Comparison of ENCODE assay signal across 10 mouse cellular contexts in the genomic region with DNA sequence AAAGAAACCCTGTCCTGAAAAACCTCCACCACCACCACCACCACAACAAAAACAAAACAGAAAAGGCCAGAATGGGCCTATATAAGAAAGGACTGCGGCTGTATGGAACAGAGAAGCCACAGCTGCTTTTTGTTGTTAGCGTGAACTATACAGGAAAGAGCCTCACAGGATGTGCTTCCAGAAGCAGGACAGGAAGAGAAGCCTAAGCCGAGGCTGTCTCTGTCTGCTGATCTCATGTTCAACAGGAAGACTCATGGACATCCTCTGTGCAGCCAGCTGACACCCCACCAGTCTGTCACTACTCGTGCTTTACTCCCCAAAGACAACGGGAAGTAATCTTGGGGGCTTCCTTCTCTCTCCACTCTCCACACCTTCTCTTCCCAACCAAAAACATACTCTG. TPM values are rescaled to one million over a fixed set of nuclear protein-coding genes. Genes with fewer than 3 reads are reported as not detected.
DNase-seq lines count a peak whose midpoint lies in the region; ATAC-seq lines count a peak whose summit lies in the region.
"Had no signal": no experiment of that assay in that cellular context is flagged by ENCODE, and none has a peak within 500 bp of the region (broad histone marks: within the 10 kb centered on the region; RNA-seq: fewer than 3 reads in every experiment).

No protein-coding gene starts in this region.

- WGBS in intestine, embryonic 16.5 days = 63% methylated on average over 5 of the region's 5 CpGs
- whole genome bisulfite sequencing in liver, embryonic 16.5 days (ENCODE audit: insufficient replicate concordance) = 46% methylated on average over 5 of the region's 5 CpGs
- WGBS in midbrain, embryonic 14.5 days = 94% methylated on average over 5 of the region's 5 CpGs

- intact Hi-C loops in heart, postnatal 14 days (cut with DNase I) = loop anchor here (5.0 kb wide), 1 partner anchor 55 kb away; a partner anchor contains a TSS

- H3K27me3 ChIP-seq in intestine, embryonic 16.5 days (replicated peaks; ENCODE audit: control insufficient read depth, insufficient read depth, low read length) = no peaks in the 10 kb centered on the region
- H3K27me3 ChIP-seq in liver, embryonic 16.5 days (ENCODE audit: control insufficient read depth, insufficient read depth, low read depth, low read length) = no peaks in the 10 kb centered on the region
- no peaks in the 10 kb centered on the region for H3K27me3 ChIP-seq in midbrain, embryonic 14.5 days (ENCODE audit: control insufficient read depth, insufficient read depth, low read length)
- H3K27me3 ChIP-seq: limb, embryonic 15.5 days; neural tube, embryonic 13.5 days had no signal

- peak overlapping the region; percentile 41 for H3K27ac ChIP-seq in intestine, embryonic 16.5 days (ENCODE audit: low read length)
- H3K27ac ChIP-seq in liver, embryonic 16.5 days (ENCODE audit: low read length) = no peak overlapping the region
- H3K27ac ChIP-seq in midbrain, embryonic 14.5 days (replicated peaks; ENCODE audit: low read depth, low read length) = no peak overlapping the region
- H3K27ac ChIP-seq: limb, embryonic 15.5 days; neural tube, embryonic 13.5 days had no signal

- peak; percentile 95 for DNase-seq in heart, adult 11 months
- no peak for DNase-seq in heart, postnatal 14 days
- DNase-seq in brain, adult 2 months (ENCODE audit: low read depth, low spot score) = peak; percentile 35
- no peak for DNase-seq in urinary bladder, adult 18-20 months (ENCODE audit: low spot score in 2 of 2)
- DNase-seq in spleen, postnatal 4 days (ENCODE audit: low spot score in 2 of 2) = no peak
- DNase-seq in midbrain, embryonic 14.5 days = no peak

- H3K4me1 ChIP-seq in intestine, embryonic 16.5 days (ENCODE audit: control insufficient read depth, insufficient read depth, low read length) = no peaks in the 10 kb centered on the region
- H3K4me1 ChIP-seq in liver, embryonic 16.5 days (ENCODE audit: control insufficient read depth, low read depth, low read length) = no peaks in the 10 kb centered on the region
- H3K4me1 ChIP-seq in midbrain, embryonic 14.5 days (ENCODE audit: control insufficient read depth, insufficient read depth, low read length) = no peaks in the 10 kb centered on the region
- H3K4me1 ChIP-seq: limb, embryonic 15.5 days; neural tube, embryonic 13.5 days had no signal

- no peak overlapping the region for H3K9ac ChIP-seq in intestine, embryonic 16.5 days (ENCODE audit: low read depth, low read length)
- no peak overlapping the region for H3K9ac ChIP-seq in liver, embryonic 16.5 days (ENCODE audit: low read depth, low read length)
- H3K9ac ChIP-seq in midbrain, embryonic 14.5 days (replicated peaks; ENCODE audit: low read length) = no peak overlapping the region
- H3K9ac ChIP-seq: limb, embryonic 15.5 days; neural tube, embryonic 13.5 days had no signal

- H3K4me2 ChIP-seq in intestine, embryonic 16.5 days (ENCODE audit: low read depth, low read length) = no peak overlapping the region
- H3K4me2 ChIP-seq in liver, embryonic 16.5 days (ENCODE audit: low read depth, low read length) = no peak overlapping the region
- H3K4me2 ChIP-seq in midbrain, embryonic 14.5 days (ENCODE audit: low read length) = no peak overlapping the region
- H3K4me2 ChIP-seq: limb, embryonic 15.5 days; neural tube, embryonic 13.5 days had no signal

- no peak for ATAC-seq in intestine, embryonic 16.5 days
- peak; percentile 32; the same call in 1 of the 2 replicates for ATAC-seq in liver, embryonic 16.5 days (ENCODE audit: low read depth)
- ATAC-seq in midbrain, embryonic 14.5 days (ENCODE audit: low FRiP score, low TSS enrichment) = no peak

- H3K9me3 ChIP-seq in intestine, embryonic 16.5 days (ENCODE audit: control insufficient read depth, low read length) = no peaks in the 10 kb centered on the region
- no peaks in the 10 kb centered on the region for H3K9me3 ChIP-seq in liver, embryonic 16.5 days (replicated peaks; ENCODE audit: control insufficient read depth, low read length)
- H3K9me3 ChIP-seq in midbrain, embryonic 14.5 days (ENCODE audit: control insufficient read depth, low read length) = no peaks in the 10 kb centered on the region
- H3K9me3 ChIP-seq: limb, embryonic 15.5 days; neural tube, embryonic 13.5 days had no signal

- peaks cover 7% of the 10 kb centered on the region; the same call in 1 of the 2 replicates for H3K36me3 ChIP-seq in intestine, embryonic 16.5 days (ENCODE audit: control insufficient read depth, insufficient read depth, low read length)
- H3K36me3 ChIP-seq in liver, embryonic 16.5 days (ENCODE audit: control insufficient read depth, insufficient read depth) = peaks cover 23% of the 10 kb centered on the region
- peaks cover 35% of the 10 kb centered on the region for H3K36me3 ChIP-seq in midbrain, embryonic 14.5 days (ENCODE audit: control insufficient read depth, insufficient read depth, low read length)

- no peak overlapping the region for H3K4me3 ChIP-seq in intestine, embryonic 16.5 days (ENCODE audit: low read length)
- H3K4me3 ChIP-seq in liver, embryonic 16.5 days (ENCODE audit: low read depth, low read length) = no peak overlapping the region
- H3K4me3 ChIP-seq in midbrain, embryonic 14.5 days (replicated peaks; ENCODE audit: low read depth, low read length) = no peak overlapping the region
- H3K4me3 ChIP-seq: limb, embryonic 15.5 days; neural tube, embryonic 13.5 days had no signal

RNA-seq across cellular contexts. Expression of a gene that starts 57.3 kb away (rescaled TPM):
- 10 to 100 TPM; 47.3 to 68.9 TPM for total RNA-seq in heart, postnatal 14 days (2021)
- polyA plus RNA-seq in intestine, embryonic 16.5 days (2015; fragmentation: Nextera tagmentation; extraction: Ambion mirVana) = 120 and 129 TPM in 2 replicates
- 19.6 and 20.4 TPM in 2 replicates for polyA plus RNA-seq in liver, embryonic 16.5 days (2015; fragmentation: Nextera tagmentation; extraction: Ambion mirVana)
- 521 and 580 TPM in 2 replicates for polyA plus RNA-seq in midbrain, embryonic 14.5 days (2014; fragmentation: Nextera tagmentation; extraction: Ambion mirVana)

Comparison
In these comparisons a context has a peak if more than half of its experiments do, and no peak if none do; other contexts are left out.
1. DNase-seq: peak in heart, adult 11 months (single experiment) and brain, adult 2 months (single experiment); none in heart, postnatal 14 days (0 of 2), urinary bladder, adult 18-20 months (0 of 2), spleen, postnatal 4 days (0 of 2) and midbrain, embryonic 14.5 days (single experiment).